Mouse (Mus musculus) embryonic facial prominence, embryonic 15.5 days (tissue): ENCODE results near the gene Zfp281. TPM values are rescaled to one million over a fixed set of nuclear protein-coding genes. Genes with fewer than 3 reads are reported as not detected.

Experiments
- ATAC-seq: fragments of 200-750 bp; cut with Nextera tagmentation; 2 replicates; pipeline ENCODE4 v1.8.0; 2017; ENCODE audit warnings: low read depth, moderate TSS enrichment; ENCODE audit not compliant: insufficient number of reproducible peaks, low FRiP score, low TSS enrichment
- H3K27ac ChIP-seq: fragments of 300-500 bp; sonication (generic); replicated peaks from 2 replicates; pipeline ENCODE4 v1.5.1; 2015; ENCODE audit warnings: mild to moderate bottlenecking, inconsistent platforms
- H3K27me3 ChIP-seq: fragments of 300-500 bp; sonication (generic); 2 replicates; pipeline ENCODE4 v1.6.1; 2015; ENCODE audit warnings: inconsistent platforms
- H3K36me3 ChIP-seq: fragments of 300-500 bp; sonication (generic); 2 replicates; pipeline ENCODE4 v1.6.1; 2015; ENCODE audit warnings: mild to moderate bottlenecking, inconsistent platforms
- H3K4me1 ChIP-seq: fragments of 300-500 bp; sonication (generic); 2 replicates; pipeline ENCODE4 v1.6.1; 2015; ENCODE audit warnings: inconsistent platforms
- H3K4me2 ChIP-seq: fragments of 300-500 bp; sonication (generic); replicated peaks from 2 replicates; pipeline ENCODE4 v1.6.1; 2015; ENCODE audit warnings: mild to moderate bottlenecking, inconsistent platforms
- H3K4me3 ChIP-seq: fragments of 300-500 bp; sonication (generic); replicated peaks from 2 replicates; pipeline ENCODE4 v1.5.1; 2015; ENCODE audit warnings: mild to moderate bottlenecking, inconsistent platforms
- H3K9ac ChIP-seq: fragments of 300-500 bp; sonication (generic); 2 replicates; pipeline ENCODE4 v1.6.1; 2015; ENCODE audit warnings: inconsistent platforms
- H3K9me3 ChIP-seq: fragments of 300-500 bp; sonication (generic); replicated peaks from 2 replicates; pipeline ENCODE4 v1.6.1; 2016; ENCODE audit warnings: inconsistent platforms
- WGBS: fragments of 180-500 bp; shearing (Covaris S2); methylation state at CpG from one replicate; pipeline ENCODE4 v1.1.7; 2015; 5-methylcytosine and 5-hydroxymethylcytosine counted together
- polyA plus RNA-seq: library from polyadenylated mRNA; unstranded; fragments of >200 nt; fragmentation: Nextera tagmentation; extraction: Ambion mirVana; gene quantifications from 2 replicates; pipeline ENCODE4 v1.2.1, GENCODE M21; 2015

Zfp281 gene
- polyA plus RNA-seq, 1 experiment from 2014 or later = 19.2 TPM

- no peaks in the 10 kb centered on the region for H3K9me3 ChIP-seq
- H3K36me3 ChIP-seq = no peaks in the 10 kb centered on the region
- no peak overlapping the region for H3K9ac ChIP-seq
- H3K27ac ChIP-seq = no peak overlapping the region
- 84% methylated on average over 11 of the region's 11 CpGs for WGBS
- no peak overlapping the region for H3K4me3 ChIP-seq
- H3K4me1 ChIP-seq = no peaks in the 10 kb centered on the region
- ATAC-seq = no peak
- H3K4me2 ChIP-seq = no peak overlapping the region
- no peaks in the 10 kb centered on the region for H3K27me3 ChIP-seq
Observed at GRCm38 (mm10) chr1:136614748-136615440, 9.8 kb upstream of the Zfp281 start.

- no peaks in the 10 kb centered on the region for H3K4me1 ChIP-seq
- no peak overlapping the region for H3K27ac ChIP-seq
- ATAC-seq = no peak
- WGBS = 57% methylated on average over 7 of the region's 7 CpGs
- H3K4me2 ChIP-seq = no peak overlapping the region
- no peak overlapping the region for H3K4me3 ChIP-seq
- H3K9ac ChIP-seq = no peak overlapping the region
- no peaks in the 10 kb centered on the region for H3K36me3 ChIP-seq
- H3K27me3 ChIP-seq = no peaks in the 10 kb centered on the region
- H3K9me3 ChIP-seq = no peaks in the 10 kb centered on the region
Observed at GRCm38 (mm10) chr1:136617163-136617788, 7.4 kb upstream of the Zfp281 start.

GRCm38 (mm10) chr1:136618570-136618969 is 6.1 kb upstream of the Zfp281 start:
- Histone ChIP-seq H3K4me3 (no peak overlapping the region), H3K4me2 (no peak overlapping the region), H3K4me1 (no peaks in the 10 kb centered on the region), H3K9me3 (no peaks in the 10 kb centered on the region), H3K36me3 (no peaks in the 10 kb centered on the region), H3K27me3 (no peaks in the 10 kb centered on the region), H3K27ac (no peak overlapping the region), H3K9ac (no peak overlapping the region)
- WGBS = 82% methylated on average over 1 of the region's 1 CpGs
- no peak for ATAC-seq

GRCm38 (mm10) chr1:136625019-136625895 is 556 bp downstream of the Zfp281 start:
- Histone ChIP-seq H3K36me3 (peaks cover 26% of the 10 kb centered on the region), H3K9me3 (no peaks in the 10 kb centered on the region), H3K4me2 (peak overlapping the region; percentile 84), H3K4me1 (peaks cover 28% of the 10 kb centered on the region), H3K27ac (peak overlapping the region; percentile 94), H3K27me3 (no peaks in the 10 kb centered on the region), H3K4me3 (peak overlapping the region; percentile 87), H3K9ac (peak overlapping the region; percentile 96)
- 1% methylated on average over 68 of the region's 92 CpGs for WGBS
- ATAC-seq = peak; percentile 65

- Histone ChIP-seq H3K27me3 (no peaks in the 10 kb centered on the region), H3K4me1 (peaks cover 28% of the 10 kb centered on the region), H3K4me3 (peak overlapping the region; percentile 87), H3K27ac (no peak overlapping the region), H3K9me3 (no peaks in the 10 kb centered on the region), H3K9ac (0 out of 2 replicates have a peak overlapping the region, but pooled peaks have one; percentile 96), H3K36me3 (peaks cover 26% of the 10 kb centered on the region), H3K4me2 (peak overlapping the region; percentile 84)
- WGBS = 89% methylated on average over 7 of the region's 7 CpGs
- ATAC-seq = no peak
Observed at GRCm38 (mm10) chr1:136626141-136626540, 1.4 kb downstream of the Zfp281 start.

- 85% methylated on average over 5 of the region's 5 CpGs for WGBS
- no peak overlapping the region for H3K9ac ChIP-seq
- no peaks in the 10 kb centered on the region for H3K9me3 ChIP-seq
- H3K4me2 ChIP-seq = no peak overlapping the region
- H3K27me3 ChIP-seq = no peaks in the 10 kb centered on the region
- no peak overlapping the region for H3K4me3 ChIP-seq
- peaks cover 26% of the 10 kb centered on the region for H3K36me3 ChIP-seq
- no peak overlapping the region for H3K27ac ChIP-seq
- ATAC-seq = no peak
- H3K4me1 ChIP-seq = peaks cover 28% of the 10 kb centered on the region
Observed at GRCm38 (mm10) chr1:136626756-136627155, 2.1 kb downstream of the Zfp281 start.

GRCm38 (mm10) chr1:136627591-136627990 is 2.9 kb downstream of the Zfp281 start:
- Histone ChIP-seq H3K36me3 (peaks cover 26% of the 10 kb centered on the region), H3K9ac (no peak overlapping the region), H3K27ac (no peak overlapping the region), H3K4me2 (no peak overlapping the region; the same call in 1 of the 2 replicates), H3K27me3 (no peaks in the 10 kb centered on the region), H3K4me1 (peaks cover 28% of the 10 kb centered on the region), H3K4me3 (no peak overlapping the region), H3K9me3 (no peaks in the 10 kb centered on the region)
- 87% methylated on average over 5 of the region's 5 CpGs for WGBS
- ATAC-seq = no peak

GRCm38 (mm10) chr1:136632891-136633290 is 8.2 kb downstream of the Zfp281 start:
- no peaks in the 10 kb centered on the region for H3K9me3 ChIP-seq
- 88% methylated on average over 3 of the region's 3 CpGs for WGBS
- H3K27me3 ChIP-seq = no peaks in the 10 kb centered on the region
- no peak for ATAC-seq
- peaks cover 4% of the 10 kb centered on the region; the same call in 1 of the 2 replicates for H3K4me1 ChIP-seq
- no peak overlapping the region for H3K27ac ChIP-seq
- H3K4me3 ChIP-seq = no peak overlapping the region
- H3K9ac ChIP-seq = no peak overlapping the region
- peaks cover 6% of the 10 kb centered on the region; the same call in 1 of the 2 replicates for H3K36me3 ChIP-seq
- H3K4me2 ChIP-seq = no peak overlapping the region

GRCm38 (mm10) chr1:136635644-136636043 is 10.9 kb downstream of the Zfp281 start:
- Histone ChIP-seq H3K4me1 (no peaks in the 10 kb centered on the region), H3K27ac (no peak overlapping the region), H3K4me3 (no peak overlapping the region), H3K9me3 (no peaks in the 10 kb centered on the region), H3K9ac (no peak overlapping the region), H3K4me2 (no peak overlapping the region), H3K27me3 (no peaks in the 10 kb centered on the region), H3K36me3 (no peaks in the 10 kb centered on the region)
- no peak for ATAC-seq
- 77% methylated on average over 6 of the region's 6 CpGs for WGBS

GRCm38 (mm10) chr1:136636946-136637345 is 12.2 kb downstream of the Zfp281 start:
- H3K36me3 ChIP-seq = no peaks in the 10 kb centered on the region
- H3K9me3 ChIP-seq = no peaks in the 10 kb centered on the region
- no peak overlapping the region for H3K9ac ChIP-seq
- ATAC-seq = no peak
- WGBS = 94% methylated on average over 6 of the region's 6 CpGs
- no peaks in the 10 kb centered on the region for H3K4me1 ChIP-seq
- H3K4me3 ChIP-seq = no peak overlapping the region
- no peaks in the 10 kb centered on the region for H3K27me3 ChIP-seq
- H3K27ac ChIP-seq = no peak overlapping the region
- no peak overlapping the region for H3K4me2 ChIP-seq

GRCm38 (mm10) chr1:136637696-136638095 is 13.0 kb downstream of the Zfp281 start:
- 83% methylated on average over 4 of the region's 4 CpGs for WGBS
- no peak overlapping the region for H3K9ac ChIP-seq
- no peaks in the 10 kb centered on the region for H3K4me1 ChIP-seq
- H3K27me3 ChIP-seq = no peaks in the 10 kb centered on the region
- H3K9me3 ChIP-seq = no peaks in the 10 kb centered on the region
- no peak for ATAC-seq
- no peak overlapping the region for H3K27ac ChIP-seq
- H3K36me3 ChIP-seq = no peaks in the 10 kb centered on the region
- H3K4me3 ChIP-seq = no peak overlapping the region
- no peak overlapping the region for H3K4me2 ChIP-seq
